Mouse (Mus musculus) bone marrow macrophage, adult 2 months (primary cell): ENCODE measurements at regions not wholly inside any gene's neighbourhood (a gene's known extent, or its start where the extent isn't known, plus 50 kb on each side); places are given as distances from the start of the nearest gene placed in this dataset.

Experiments used
- CTCF ChIP-seq: IDR thresholded peaks from 2 replicates; pipeline ENCODE4 v1.5.1; 2012; ENCODE audit warnings: low read depth, mild to moderate bottlenecking, low read length, moderate library complexity
- POLR2A ChIP-seq: IDR thresholded peaks from 2 replicates; pipeline ENCODE4 v1.6.1; 2012; ENCODE audit warnings: mild to moderate bottlenecking, low read depth, low read length, borderline replicate concordance

DNA sequence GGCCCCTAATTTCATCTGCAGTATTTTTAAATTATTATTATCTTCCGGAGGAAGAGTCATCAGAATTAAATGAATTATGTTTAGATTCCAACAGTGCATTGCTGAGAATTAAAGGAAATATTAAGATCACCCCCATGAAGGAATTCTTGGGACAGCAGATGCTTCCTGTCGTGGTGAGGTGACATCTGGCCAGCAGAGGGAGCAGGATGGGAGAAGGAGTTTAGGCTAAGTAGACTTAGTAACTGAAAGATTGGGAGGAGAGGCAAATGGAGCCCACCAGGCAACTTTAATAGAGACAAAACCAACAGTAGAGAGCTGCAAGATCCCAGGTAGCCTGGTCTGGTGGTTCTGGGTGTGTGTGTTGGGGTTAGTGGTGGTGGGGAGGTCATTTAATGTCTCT, 629.5 kb upstream of the Kirrel3 start:
- TF ChIP-seq POLR2A, result no peak
- TF ChIP-seq CTCF, result no peak
